Mouse (Mus musculus): ENCODE measurements at regions not wholly inside any gene's neighbourhood (a gene's known extent, or its start where the extent isn't known, plus 50 kb on each side); places are given as distances from the start of the nearest gene placed in this dataset.
A peak's percentile ranks its signal among the peaks of the same experiment; 100 is the strongest.

DNA sequence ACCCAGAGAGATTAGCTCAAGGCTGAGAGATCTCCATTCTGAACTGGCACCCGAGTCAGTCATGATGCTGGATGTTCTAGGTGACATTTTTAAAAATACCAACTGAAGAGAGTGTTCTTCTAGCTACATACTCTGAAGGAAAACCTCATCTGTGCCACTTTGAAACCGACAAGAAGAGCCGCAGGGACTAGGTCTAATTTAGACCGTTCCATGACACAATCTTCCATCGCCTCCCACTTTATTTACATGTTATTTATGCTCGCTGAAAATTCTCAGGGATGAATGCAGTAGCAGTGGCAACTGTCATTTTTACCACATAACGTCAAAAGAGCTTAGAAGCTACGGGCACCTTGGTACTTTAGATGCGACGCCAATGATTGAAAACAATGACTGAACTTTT is 514.1 kb upstream of the Gm10131 start:
- Histone ChIP-seq H3K36me3 (ENCODE audit: control insufficient read depth, insufficient read depth, low read length) (no peaks in the 10 kb centered on the region), H3K9me3 (ENCODE audit: control insufficient read depth, low read length) (no peaks in the 10 kb centered on the region), H3K4me1 (ENCODE audit: control insufficient read depth, insufficient read depth, low read depth, low read length) (no peaks in the 10 kb centered on the region), H3K27me3 (replicated peaks; ENCODE audit: control insufficient read depth, insufficient read depth, low read length) (no peaks in the 10 kb centered on the region), H3K9ac (ENCODE audit: low read depth, low read length) (no peak overlapping the region), H3K27ac (ENCODE audit: low read depth, low read length) (no peak overlapping the region), H3K4me2 (ENCODE audit: low read length) (no peak overlapping the region), H3K4me3 (ENCODE audit: low read length) (no peak overlapping the region)
- WGBS, result 86% methylated on average over 10 of the region's 10 CpGs
- ATAC-seq, result no peak

DNA sequence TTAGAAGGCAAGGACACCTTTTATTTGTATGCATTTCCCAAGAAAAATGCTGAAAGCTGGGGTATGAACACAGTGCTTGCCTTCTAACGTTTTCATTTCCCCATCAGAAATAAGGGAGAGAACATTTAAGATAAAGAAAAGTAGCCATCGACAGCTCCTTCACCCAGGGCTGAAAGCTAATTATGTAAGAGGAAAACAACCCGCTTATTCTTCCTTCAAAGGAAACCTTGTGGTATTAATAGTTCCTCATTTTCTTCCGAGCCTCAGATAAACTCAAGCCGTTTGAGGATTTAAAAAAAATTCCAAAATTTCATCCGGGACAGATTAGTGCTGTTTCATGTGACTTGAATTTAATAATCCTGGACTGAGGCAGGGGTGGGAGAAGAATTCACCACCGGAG is 512.2 kb upstream of the Gm10131 start:
- H3K4me3 ChIP-seq (ENCODE audit: low read length), result no peak overlapping the region
- ATAC-seq, result no peak
- H3K9ac ChIP-seq (ENCODE audit: low read depth, low read length), result no peak overlapping the region
- H3K27me3 ChIP-seq (replicated peaks; ENCODE audit: control insufficient read depth, insufficient read depth, low read length), result no peaks in the 10 kb centered on the region
- WGBS, result 69% methylated on average over 7 of the region's 7 CpGs
- no peaks in the 10 kb centered on the region for H3K4me1 ChIP-seq (ENCODE audit: control insufficient read depth, insufficient read depth, low read depth, low read length)
- H3K4me2 ChIP-seq (ENCODE audit: low read length), result no peak overlapping the region
- no peaks in the 10 kb centered on the region for H3K9me3 ChIP-seq (ENCODE audit: control insufficient read depth, low read length)
- no peak overlapping the region for H3K27ac ChIP-seq (ENCODE audit: low read depth, low read length)
- no peaks in the 10 kb centered on the region for H3K36me3 ChIP-seq (ENCODE audit: control insufficient read depth, insufficient read depth, low read length)

DNA sequence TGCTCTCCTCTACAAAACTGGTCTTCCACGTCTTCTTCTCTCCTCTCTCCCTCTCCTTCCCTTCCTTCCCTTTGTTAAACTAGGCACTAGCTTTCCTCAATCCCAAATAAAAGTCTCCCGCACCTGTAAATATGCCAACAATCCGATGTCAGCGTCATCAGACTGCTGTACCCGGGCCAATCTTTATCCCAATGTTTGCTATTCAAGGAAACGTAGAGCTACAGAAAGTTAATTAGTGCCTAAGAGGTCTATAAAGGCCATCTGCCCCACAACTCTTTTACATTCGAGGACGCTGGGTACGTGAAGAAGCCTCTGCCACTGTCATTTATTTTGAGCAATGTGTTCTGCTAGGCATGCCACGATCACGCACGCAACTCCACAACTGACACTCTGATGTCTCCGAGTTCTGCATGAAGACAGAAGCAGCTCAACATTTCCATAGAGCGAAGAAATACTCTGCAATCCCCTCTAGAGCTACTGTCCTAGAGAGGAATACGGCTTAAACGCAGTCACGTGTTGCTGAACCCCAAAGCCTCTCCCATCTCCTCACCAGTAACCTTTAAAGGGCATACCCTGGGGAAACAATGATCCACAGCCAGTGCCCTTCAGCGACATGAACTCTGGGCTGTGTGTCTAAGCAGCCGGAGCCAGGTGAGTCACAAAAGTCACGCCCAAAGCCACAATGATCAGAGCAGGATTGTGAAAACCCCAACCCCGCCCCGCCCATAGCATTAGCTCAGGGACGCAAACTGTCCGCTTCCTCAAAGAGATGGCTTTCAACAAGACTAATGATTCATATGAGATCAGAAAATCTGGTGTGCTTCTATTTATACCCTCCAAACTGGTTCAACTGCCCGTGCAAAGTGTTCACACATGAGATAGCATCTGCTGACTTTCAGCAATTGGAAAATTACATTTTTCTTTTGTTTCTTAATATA is 510.9 kb upstream of the Gm10131 start:
- H3K9me3 ChIP-seq (ENCODE audit: control insufficient read depth, low read length), result no peaks in the 10 kb centered on the region
- H3K4me3 ChIP-seq (ENCODE audit: low read length), result no peak overlapping the region
- no peak overlapping the region for H3K4me2 ChIP-seq (ENCODE audit: low read length)
- H3K4me1 ChIP-seq (ENCODE audit: control insufficient read depth, insufficient read depth, low read depth, low read length), result no peaks in the 10 kb centered on the region
- H3K9ac ChIP-seq (ENCODE audit: low read depth, low read length), result no peak overlapping the region
- no peak for ATAC-seq
- WGBS, result 76% methylated on average over 25 of the region's 25 CpGs
- no peaks in the 10 kb centered on the region for H3K36me3 ChIP-seq (ENCODE audit: control insufficient read depth, insufficient read depth, low read length)
- no peak overlapping the region for H3K27ac ChIP-seq (ENCODE audit: low read depth, low read length)
- no peaks in the 10 kb centered on the region for H3K27me3 ChIP-seq (replicated peaks; ENCODE audit: control insufficient read depth, insufficient read depth, low read length)

DNA sequence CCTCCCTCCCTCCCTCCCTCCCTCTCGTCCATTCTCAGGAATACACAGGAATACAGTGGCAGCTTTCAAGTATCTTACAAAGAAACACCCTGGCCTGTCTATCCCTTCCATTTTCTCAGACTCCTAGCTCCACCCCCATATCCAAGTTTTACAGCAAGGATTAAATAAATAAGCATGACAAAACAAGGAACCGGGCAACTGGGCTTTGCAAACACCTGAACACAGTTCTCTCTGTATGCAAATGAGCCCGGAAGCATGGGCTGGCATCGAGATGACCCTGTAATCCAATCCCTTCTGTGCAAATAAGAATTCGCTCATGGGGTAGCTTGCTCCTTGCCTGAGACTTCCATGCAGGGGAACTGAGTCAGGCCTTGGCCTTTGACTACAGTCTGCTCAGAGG is 506.5 kb upstream of the Gm10131 start:
- no peak for ATAC-seq
- no peaks in the 10 kb centered on the region for H3K36me3 ChIP-seq (ENCODE audit: control insufficient read depth, insufficient read depth, low read length)
- H3K9ac ChIP-seq (ENCODE audit: low read depth, low read length), result no peak overlapping the region

DNA sequence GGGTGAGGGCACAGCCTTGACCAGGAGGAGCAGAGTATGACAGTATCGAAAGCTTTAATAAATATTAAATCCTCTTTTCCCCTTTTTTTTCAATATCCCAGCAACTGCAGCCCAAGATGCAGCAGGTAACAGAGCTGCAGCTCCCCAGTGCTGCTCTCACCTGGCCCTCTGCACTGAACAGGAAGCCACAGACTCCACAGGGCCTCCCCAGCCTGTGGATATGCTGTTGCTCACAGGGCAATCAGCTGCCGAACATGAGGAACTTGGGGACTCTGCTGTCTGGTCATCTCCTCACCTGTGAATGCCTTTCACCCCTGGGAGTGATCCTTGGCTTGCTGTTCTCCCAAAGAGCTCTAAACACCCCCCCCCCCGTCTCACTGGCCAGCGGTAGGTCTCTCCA is 503.4 kb upstream of the Gm10131 start:
- H3K27me3 ChIP-seq (replicated peaks; ENCODE audit: control insufficient read depth, insufficient read depth, low read length), result no peaks in the 10 kb centered on the region
- H3K9me3 ChIP-seq (ENCODE audit: control insufficient read depth, low read length), result no peaks in the 10 kb centered on the region
- H3K4me1 ChIP-seq (ENCODE audit: control insufficient read depth, insufficient read depth, low read depth, low read length), result no peaks in the 10 kb centered on the region
- H3K4me3 ChIP-seq (ENCODE audit: low read length), result no peak overlapping the region
- no peak overlapping the region for H3K4me2 ChIP-seq (ENCODE audit: low read length)
- H3K9ac ChIP-seq (ENCODE audit: low read depth, low read length), result no peak overlapping the region
- H3K36me3 ChIP-seq (ENCODE audit: control insufficient read depth, insufficient read depth, low read length), result no peaks in the 10 kb centered on the region
- no peak overlapping the region for H3K27ac ChIP-seq (ENCODE audit: low read depth, low read length)
- ATAC-seq, result no peak
- WGBS, result 87% methylated on average over 4 of the region's 4 CpGs

More for the DNA sequence above, 506.5 kb upstream of the Gm10131 start:
- 50% methylated on average over 4 of the region's 5 CpGs for WGBS
- Histone ChIP-seq H3K4me3 (ENCODE audit: low read length) (no peak overlapping the region), H3K27me3 (replicated peaks; ENCODE audit: control insufficient read depth, insufficient read depth, low read length) (no peaks in the 10 kb centered on the region), H3K9me3 (ENCODE audit: control insufficient read depth, low read length) (no peaks in the 10 kb centered on the region), H3K4me2 (ENCODE audit: low read length) (no peak overlapping the region), H3K4me1 (ENCODE audit: control insufficient read depth, insufficient read depth, low read depth, low read length) (no peaks in the 10 kb centered on the region), H3K27ac (ENCODE audit: low read depth, low read length) (no peak overlapping the region)

DNA sequence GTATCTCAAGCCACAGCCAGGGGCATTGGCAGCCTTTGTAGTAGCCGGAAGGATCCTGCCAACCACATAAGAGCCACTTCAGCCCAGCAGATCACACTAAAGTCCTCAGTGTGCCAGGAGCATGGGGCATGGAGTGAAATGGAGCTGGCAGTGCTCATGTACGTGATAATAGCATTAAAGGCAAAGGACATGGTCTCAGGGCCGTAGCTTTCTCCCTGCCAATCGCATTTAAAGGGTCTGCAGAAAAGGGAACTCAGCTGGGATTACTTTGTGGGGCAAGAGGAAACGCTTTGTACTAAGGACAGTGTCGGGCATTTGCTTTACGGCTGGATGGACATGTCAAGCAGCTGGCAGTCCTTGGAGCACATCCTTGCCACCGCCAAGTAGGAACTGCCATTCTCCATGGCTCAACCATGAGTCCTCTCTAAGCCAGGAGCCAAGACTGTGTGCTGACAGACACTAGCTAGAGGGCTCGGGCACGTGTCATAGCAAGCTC is 502.5 kb upstream of the Gm10131 start:
- Histone ChIP-seq H3K4me3 (ENCODE audit: low read length) (no peak overlapping the region), H3K27ac (ENCODE audit: low read depth, low read length) (0 out of 2 replicates have a peak overlapping the region, but pooled peaks have one; percentile 12), H3K36me3 (ENCODE audit: control insufficient read depth, insufficient read depth, low read length) (no peaks in the 10 kb centered on the region), H3K9ac (ENCODE audit: low read depth, low read length) (no peak overlapping the region), H3K4me2 (ENCODE audit: low read length) (no peak overlapping the region; the same call in 1 of the 2 replicates), H3K9me3 (ENCODE audit: control insufficient read depth, low read length) (no peaks in the 10 kb centered on the region), H3K4me1 (ENCODE audit: control insufficient read depth, insufficient read depth, low read depth, low read length) (no peaks in the 10 kb centered on the region), H3K27me3 (replicated peaks; ENCODE audit: control insufficient read depth, insufficient read depth, low read length) (no peaks in the 10 kb centered on the region)
- ATAC-seq, result peak; percentile 93
- WGBS, result 43% methylated on average over 10 of the region's 10 CpGs

DNA sequence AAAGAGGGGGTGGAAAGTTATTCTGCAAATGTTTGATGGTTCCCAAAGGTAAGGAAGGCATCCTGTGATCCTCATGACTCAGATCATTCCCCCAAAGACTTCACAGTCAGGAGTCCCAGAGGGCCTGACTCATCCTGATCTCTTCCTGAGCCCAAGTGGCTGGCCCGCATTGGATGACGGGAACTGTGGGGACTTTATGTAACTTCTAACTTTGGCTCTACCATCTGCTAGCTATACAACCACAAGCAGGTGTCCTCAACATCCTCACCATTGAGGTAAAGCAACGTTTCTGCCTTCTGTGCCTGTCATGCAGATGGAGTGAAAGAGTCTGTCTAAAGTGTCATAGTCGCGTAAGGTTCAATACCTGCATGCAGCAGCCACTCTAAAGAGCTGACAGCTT is 501.6 kb upstream of the Gm10131 start:
- WGBS, result 85% methylated on average over 5 of the region's 5 CpGs

DNA sequence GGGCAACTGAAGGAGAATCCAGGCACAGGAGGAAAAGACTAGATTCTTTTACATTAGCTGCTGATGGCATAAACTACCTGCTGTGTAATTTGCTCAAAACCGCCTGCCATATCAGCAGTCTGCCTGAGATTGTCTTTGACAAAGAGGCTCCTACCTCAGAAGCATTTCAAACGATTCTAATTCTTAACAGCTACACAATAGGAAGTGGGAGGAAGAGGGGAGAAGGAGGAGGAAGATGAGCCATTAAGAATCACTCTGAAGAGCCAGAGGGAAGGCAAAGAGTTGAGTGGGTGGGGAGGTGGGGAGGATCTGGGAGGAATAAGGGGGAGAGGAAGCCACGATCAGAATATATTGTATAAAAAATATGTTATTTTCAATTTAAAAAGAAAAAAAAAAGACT is 500.9 kb upstream of the Gm10131 start:
- Histone ChIP-seq H3K9me3 (ENCODE audit: control insufficient read depth, low read length) (no peaks in the 10 kb centered on the region), H3K27me3 (replicated peaks; ENCODE audit: control insufficient read depth, insufficient read depth, low read length) (no peaks in the 10 kb centered on the region), H3K36me3 (ENCODE audit: control insufficient read depth, insufficient read depth, low read length) (no peaks in the 10 kb centered on the region), H3K4me1 (ENCODE audit: control insufficient read depth, insufficient read depth, low read depth, low read length) (no peaks in the 10 kb centered on the region), H3K4me3 (ENCODE audit: low read length) (no peak overlapping the region), H3K27ac (ENCODE audit: low read depth, low read length) (no peak overlapping the region), H3K4me2 (ENCODE audit: low read length) (no peak overlapping the region), H3K9ac (ENCODE audit: low read depth, low read length) (no peak overlapping the region)
- ATAC-seq, result no peak
- 62% methylated on average over 3 of the region's 3 CpGs for WGBS

More for the DNA sequence above, 501.6 kb upstream of the Gm10131 start:
- H3K4me3 ChIP-seq (ENCODE audit: low read length), result no peak overlapping the region
- H3K36me3 ChIP-seq (ENCODE audit: control insufficient read depth, insufficient read depth, low read length), result no peaks in the 10 kb centered on the region
- H3K27me3 ChIP-seq (replicated peaks; ENCODE audit: control insufficient read depth, insufficient read depth, low read length), result no peaks in the 10 kb centered on the region
- no peak overlapping the region for H3K27ac ChIP-seq (ENCODE audit: low read depth, low read length)
- no peak overlapping the region for H3K9ac ChIP-seq (ENCODE audit: low read depth, low read length)
- no peaks in the 10 kb centered on the region for H3K9me3 ChIP-seq (ENCODE audit: control insufficient read depth, low read length)
- no peaks in the 10 kb centered on the region for H3K4me1 ChIP-seq (ENCODE audit: control insufficient read depth, insufficient read depth, low read depth, low read length)
- H3K4me2 ChIP-seq (ENCODE audit: low read length), result no peak overlapping the region
- no peak for ATAC-seq

DNA sequence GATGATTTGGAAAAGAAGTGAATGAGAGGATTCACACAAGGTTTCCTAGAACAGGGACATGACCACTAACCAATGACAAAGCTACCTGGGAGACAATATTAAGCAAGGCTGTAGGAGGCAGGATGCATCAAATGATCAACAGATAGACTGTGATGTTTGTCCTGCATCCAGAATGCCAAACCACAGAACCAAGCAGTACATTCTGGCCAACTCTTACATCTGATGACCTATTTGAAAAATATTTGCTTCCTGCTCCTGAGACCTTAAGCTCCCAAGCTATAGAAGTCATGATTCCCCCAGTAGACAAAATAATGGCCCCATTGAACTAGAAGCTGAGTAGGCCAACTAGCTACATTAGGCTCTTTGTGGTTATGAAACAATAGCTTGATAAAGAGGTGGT is 498.6 kb upstream of the Gm10131 start:
- H3K4me1 ChIP-seq (ENCODE audit: control insufficient read depth, insufficient read depth, low read depth, low read length), result no peaks in the 10 kb centered on the region
- no peak overlapping the region for H3K27ac ChIP-seq (ENCODE audit: low read depth, low read length)
- no peak overlapping the region for H3K4me3 ChIP-seq (ENCODE audit: low read length)
- H3K36me3 ChIP-seq (ENCODE audit: control insufficient read depth, insufficient read depth, low read length), result no peaks in the 10 kb centered on the region
- H3K9me3 ChIP-seq (ENCODE audit: control insufficient read depth, low read length), result no peaks in the 10 kb centered on the region
- no peak overlapping the region for H3K9ac ChIP-seq (ENCODE audit: low read depth, low read length)
- no peak for ATAC-seq
- H3K27me3 ChIP-seq (replicated peaks; ENCODE audit: control insufficient read depth, insufficient read depth, low read length), result no peaks in the 10 kb centered on the region
- no peak overlapping the region for H3K4me2 ChIP-seq (ENCODE audit: low read length)
